Mouse (Mus musculus) neural tube, embryonic 15.5 days (tissue): Measurements from ENCODE around the gene Ankrd55. TPM values are rescaled to one million over a fixed set of nuclear protein-coding genes. Genes with fewer than 3 reads are reported as not detected.

ENCODE experiments used
- ATAC-seq: fragments of 200-750 bp; cut with Nextera tagmentation; 2 replicates; pipeline ENCODE4 v1.8.0; 2017; ENCODE audit warnings: mild to moderate bottlenecking, moderate TSS enrichment, moderate library complexity; ENCODE audit not compliant: low FRiP score
- H3K27ac ChIP-seq: fragments of 300-500 bp; sonication (generic); replicated peaks from 2 replicates; pipeline ENCODE4 v1.5.1; 2015; ENCODE audit warnings: mild to moderate bottlenecking, inconsistent platforms
- H3K27me3 ChIP-seq: fragments of 300-500 bp; sonication (generic); replicated peaks from 2 replicates; pipeline ENCODE4 v1.6.1; 2015; ENCODE audit warnings: inconsistent platforms
- H3K36me3 ChIP-seq: fragments of 300-500 bp; sonication (generic); 2 replicates; pipeline ENCODE4 v1.6.1; 2015; ENCODE audit warnings: inconsistent platforms
- H3K4me1 ChIP-seq: fragments of 300-500 bp; sonication (generic); 2 replicates; pipeline ENCODE4 v1.6.1; 2015; ENCODE audit warnings: inconsistent platforms
- H3K4me2 ChIP-seq: fragments of 300-500 bp; sonication (generic); 2 replicates; pipeline ENCODE4 v1.6.1; 2015; ENCODE audit warnings: inconsistent platforms, mild to moderate bottlenecking, moderate library complexity
- H3K4me3 ChIP-seq: fragments of 300-500 bp; sonication (generic); replicated peaks from 2 replicates; pipeline ENCODE4 v1.5.1; 2015; ENCODE audit warnings: mild to moderate bottlenecking, inconsistent platforms
- H3K9ac ChIP-seq: fragments of 300-500 bp; sonication (generic); replicated peaks from 2 replicates; pipeline ENCODE4 v1.6.1; 2015; ENCODE audit warnings: mild to moderate bottlenecking, inconsistent platforms
- H3K9me3 ChIP-seq: fragments of 300-500 bp; sonication (generic); replicated peaks from 2 replicates; pipeline ENCODE4 v1.6.1; 2016; ENCODE audit warnings: inconsistent platforms
- WGBS: fragments of 180-500 bp; shearing (Covaris S2); methylation state at CpG from one replicate; pipeline ENCODE4 v1.1.7; 2015; ENCODE audit warnings: mixed read lengths; 5-methylcytosine and 5-hydroxymethylcytosine counted together
- polyA plus RNA-seq: library from polyadenylated mRNA; unstranded; fragments of >200 nt; fragmentation: Nextera tagmentation; extraction: Ambion mirVana; gene quantifications from 2 replicates; pipeline ENCODE4 v1.2.1, GENCODE M21; 2015

The Ankrd55 gene
- polyA plus RNA-seq, 1 experiment from 2014 or later = 12.3 TPM

DNA sequence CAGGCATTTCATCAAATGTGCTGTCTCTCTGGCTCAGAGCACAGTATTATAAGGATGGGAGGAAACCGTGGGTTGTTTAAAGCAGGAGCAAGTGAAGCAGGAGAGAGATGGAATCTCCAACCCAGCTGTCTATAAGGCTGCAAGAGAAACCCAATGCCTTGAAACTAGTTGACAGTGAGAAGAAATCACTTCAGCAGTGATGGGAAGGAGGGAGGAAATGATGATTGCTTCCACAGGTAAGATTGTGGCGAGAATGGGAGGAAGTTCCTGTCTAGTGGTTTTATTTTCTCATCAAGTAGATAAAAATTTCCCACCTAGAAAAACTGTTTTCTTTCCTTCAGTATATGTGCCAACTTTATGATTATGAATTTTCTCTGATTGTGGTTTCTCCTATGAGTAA is 118.4 kb downstream of the Ankrd55 start:
- Histone ChIP-seq H3K4me3 (no peak overlapping the region), H3K27me3 (no peaks in the 10 kb centered on the region), H3K27ac (no peak overlapping the region), H3K9me3 (no peaks in the 10 kb centered on the region), H3K9ac (no peak overlapping the region), H3K4me2 (no peak overlapping the region), H3K36me3 (no peaks in the 10 kb centered on the region), H3K4me1 (no peaks in the 10 kb centered on the region)
- WGBS = 87% methylated on average over 2 of the region's 2 CpGs
- no peak for ATAC-seq

DNA sequence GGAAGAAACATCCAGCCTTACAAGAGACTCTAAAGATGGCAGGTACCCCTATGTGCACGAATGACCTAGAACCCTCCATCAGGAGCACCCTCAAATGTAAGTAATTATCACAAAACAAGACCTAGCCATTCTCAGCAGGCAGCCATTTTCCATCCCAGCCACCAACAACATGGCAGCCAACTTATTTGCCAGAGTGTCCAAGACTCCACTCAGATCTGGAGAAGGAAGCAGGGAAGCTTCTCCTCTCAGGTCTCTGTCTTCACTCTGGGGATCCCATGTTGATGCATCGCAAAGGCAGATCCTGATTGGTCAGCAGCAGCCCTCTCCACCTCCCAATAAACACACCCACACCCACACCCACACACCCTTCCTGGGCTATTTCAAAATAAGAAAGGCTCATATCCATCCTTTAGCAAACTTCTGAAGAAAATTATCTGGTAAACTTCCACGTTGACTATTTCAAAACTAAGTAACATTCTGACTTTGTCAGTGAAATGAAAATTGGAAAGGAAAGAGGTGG is 119.0 kb downstream of the Ankrd55 start:
- Histone ChIP-seq H3K27me3 (no peaks in the 10 kb centered on the region), H3K4me3 (no peak overlapping the region), H3K4me1 (no peaks in the 10 kb centered on the region), H3K4me2 (no peak overlapping the region), H3K27ac (no peak overlapping the region), H3K36me3 (no peaks in the 10 kb centered on the region), H3K9me3 (no peaks in the 10 kb centered on the region), H3K9ac (no peak overlapping the region)
- no peak for ATAC-seq
- 97% methylated on average over 3 of the region's 3 CpGs for WGBS

DNA sequence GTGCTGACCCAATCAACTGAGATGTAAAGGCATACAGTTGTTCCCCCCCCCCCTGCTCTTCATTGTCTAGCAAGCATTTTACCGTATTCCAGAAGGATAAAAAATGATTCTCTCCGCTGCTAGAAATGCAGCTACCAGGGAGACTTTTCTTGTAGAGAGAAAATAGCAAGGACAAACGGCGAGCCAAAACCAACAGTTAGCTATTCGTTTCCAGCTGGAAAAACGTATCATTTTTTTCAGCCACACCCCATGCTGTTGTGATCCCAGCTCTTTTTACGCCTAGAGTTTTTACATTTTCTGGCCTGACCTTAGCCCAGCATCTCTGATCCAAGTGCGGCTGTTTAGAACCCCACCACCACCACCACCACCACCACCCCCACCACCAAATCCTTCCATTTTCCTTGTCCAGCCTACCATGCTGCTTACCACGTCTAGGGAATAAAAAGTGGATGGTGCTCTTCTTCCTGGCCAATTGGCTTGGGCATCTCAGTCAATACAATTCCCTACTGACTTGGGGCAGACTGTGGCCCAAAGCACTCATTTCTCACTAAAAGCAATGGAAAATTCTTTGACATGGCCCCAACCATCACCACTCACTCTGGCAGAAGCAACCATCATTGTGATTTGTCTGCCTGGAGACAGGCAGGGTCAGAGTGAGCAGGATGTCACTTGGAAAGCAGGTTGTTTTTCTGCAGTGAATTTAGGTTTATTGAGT is 119.7 kb downstream of the Ankrd55 start:
- Histone ChIP-seq H3K36me3 (no peaks in the 10 kb centered on the region), H3K4me3 (no peak overlapping the region), H3K27me3 (no peaks in the 10 kb centered on the region), H3K4me1 (no peaks in the 10 kb centered on the region), H3K9me3 (no peaks in the 10 kb centered on the region), H3K4me2 (no peak overlapping the region), H3K9ac (no peak overlapping the region), H3K27ac (no peak overlapping the region)
- WGBS = 85% methylated on average over 9 of the region's 9 CpGs
- no peak for ATAC-seq

DNA sequence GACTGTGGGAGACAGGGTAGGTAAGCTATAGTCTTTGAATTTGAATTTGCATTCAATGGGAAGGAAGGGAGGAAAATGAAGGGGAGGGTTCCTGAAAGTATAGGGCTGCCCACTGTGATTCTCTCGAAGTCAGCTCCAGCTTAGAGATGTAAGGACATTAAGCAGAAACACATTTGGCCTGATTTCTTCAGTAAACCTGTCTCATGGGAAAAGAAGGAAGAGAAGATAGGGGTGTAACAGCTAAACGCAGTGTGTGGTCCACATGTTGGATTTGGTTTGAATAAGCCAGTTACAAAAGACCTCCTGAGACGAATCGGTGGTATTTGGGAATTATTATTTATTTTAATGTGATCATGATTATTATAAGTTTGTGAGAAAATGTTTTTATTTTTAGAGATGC is 120.5 kb downstream of the Ankrd55 start:
- no peak overlapping the region for H3K4me2 ChIP-seq
- H3K9ac ChIP-seq = no peak overlapping the region
- no peak for ATAC-seq
- no peak overlapping the region for H3K27ac ChIP-seq
- no peak overlapping the region for H3K4me3 ChIP-seq
- 81% methylated on average over 4 of the region's 4 CpGs for WGBS
- H3K36me3 ChIP-seq = no peaks in the 10 kb centered on the region
- H3K27me3 ChIP-seq = no peaks in the 10 kb centered on the region
- no peaks in the 10 kb centered on the region for H3K9me3 ChIP-seq
- H3K4me1 ChIP-seq = no peaks in the 10 kb centered on the region

DNA sequence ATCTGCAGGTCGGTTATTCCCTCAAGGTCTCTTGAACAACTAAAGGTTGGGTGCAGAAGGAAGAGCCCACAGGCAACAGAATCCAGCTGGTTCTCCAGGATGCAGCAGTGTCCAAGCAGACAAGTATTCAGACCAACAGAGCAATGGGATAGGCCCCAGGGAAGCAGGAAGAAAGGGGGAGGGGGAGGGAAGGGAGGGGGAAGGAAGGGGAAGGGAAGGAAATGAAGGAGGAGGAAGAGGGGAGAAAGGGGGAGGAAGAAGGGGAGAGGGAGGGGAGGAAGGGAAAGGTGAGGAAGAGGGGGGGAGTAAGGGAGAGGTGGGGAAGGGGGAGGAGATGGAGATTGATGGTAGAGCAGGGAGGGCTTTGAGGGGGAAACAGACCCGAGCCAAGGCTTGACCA is 121.1 kb downstream of the Ankrd55 start:
- Histone ChIP-seq H3K36me3 (no peaks in the 10 kb centered on the region), H3K4me3 (no peak overlapping the region), H3K4me2 (no peak overlapping the region), H3K9me3 (no peaks in the 10 kb centered on the region), H3K4me1 (no peaks in the 10 kb centered on the region), H3K27ac (no peak overlapping the region), H3K9ac (no peak overlapping the region), H3K27me3 (no peaks in the 10 kb centered on the region)
- 88% methylated on average over 2 of the region's 2 CpGs for WGBS
- no peak for ATAC-seq

DNA sequence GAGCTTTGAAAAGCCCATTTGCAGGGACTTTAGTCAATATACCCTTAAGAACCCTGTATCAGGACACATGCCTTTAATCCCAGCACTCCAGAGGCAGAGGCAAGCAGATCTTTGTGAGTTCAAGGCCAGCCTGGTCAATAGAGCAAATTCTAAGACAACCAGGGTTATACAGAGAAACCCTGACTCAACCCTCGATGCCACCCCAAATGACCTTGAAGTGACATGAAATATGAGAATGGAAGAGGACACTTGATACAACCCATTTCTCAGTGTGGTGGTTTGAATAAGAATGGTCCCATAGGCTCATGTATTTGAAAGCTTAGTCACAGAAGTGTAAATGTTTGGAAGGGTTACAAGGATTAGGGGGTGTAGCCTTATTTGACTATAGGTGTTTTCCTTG is 121.6 kb downstream of the Ankrd55 start:
- Histone ChIP-seq H3K9ac (no peak overlapping the region), H3K4me3 (no peak overlapping the region), H3K4me1 (no peaks in the 10 kb centered on the region), H3K4me2 (no peak overlapping the region), H3K27ac (no peak overlapping the region), H3K9me3 (no peaks in the 10 kb centered on the region), H3K36me3 (no peaks in the 10 kb centered on the region), H3K27me3 (no peaks in the 10 kb centered on the region)
- 75% methylated on average over 1 of the region's 1 CpGs for WGBS
- no peak for ATAC-seq

DNA sequence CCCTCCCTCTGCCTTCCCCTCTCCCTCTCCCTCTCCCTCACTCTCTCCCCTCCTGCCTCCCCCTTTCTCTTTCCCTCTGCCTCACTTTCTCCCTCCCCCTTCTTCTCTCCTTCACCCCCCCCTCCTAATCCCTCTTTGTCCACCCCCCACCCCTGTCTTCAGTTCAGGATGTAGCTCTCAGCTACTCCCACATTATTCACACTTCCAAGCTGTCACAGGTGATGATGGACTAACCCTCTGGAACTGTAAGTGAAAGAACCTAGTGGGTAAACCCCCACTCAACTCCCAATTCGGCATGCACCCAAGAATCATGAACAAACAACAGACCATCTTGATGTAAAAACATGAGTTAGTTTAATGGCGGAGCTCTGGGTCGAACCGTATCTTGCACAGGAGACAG is 122.2 kb downstream of the Ankrd55 start:
- Histone ChIP-seq H3K36me3 (no peaks in the 10 kb centered on the region), H3K9ac (no peak overlapping the region), H3K4me3 (no peak overlapping the region), H3K27ac (no peak overlapping the region), H3K27me3 (no peaks in the 10 kb centered on the region), H3K9me3 (no peaks in the 10 kb centered on the region), H3K4me2 (no peak overlapping the region), H3K4me1 (no peaks in the 10 kb centered on the region)
- no peak for ATAC-seq
- WGBS = 93% methylated on average over 4 of the region's 4 CpGs

DNA sequence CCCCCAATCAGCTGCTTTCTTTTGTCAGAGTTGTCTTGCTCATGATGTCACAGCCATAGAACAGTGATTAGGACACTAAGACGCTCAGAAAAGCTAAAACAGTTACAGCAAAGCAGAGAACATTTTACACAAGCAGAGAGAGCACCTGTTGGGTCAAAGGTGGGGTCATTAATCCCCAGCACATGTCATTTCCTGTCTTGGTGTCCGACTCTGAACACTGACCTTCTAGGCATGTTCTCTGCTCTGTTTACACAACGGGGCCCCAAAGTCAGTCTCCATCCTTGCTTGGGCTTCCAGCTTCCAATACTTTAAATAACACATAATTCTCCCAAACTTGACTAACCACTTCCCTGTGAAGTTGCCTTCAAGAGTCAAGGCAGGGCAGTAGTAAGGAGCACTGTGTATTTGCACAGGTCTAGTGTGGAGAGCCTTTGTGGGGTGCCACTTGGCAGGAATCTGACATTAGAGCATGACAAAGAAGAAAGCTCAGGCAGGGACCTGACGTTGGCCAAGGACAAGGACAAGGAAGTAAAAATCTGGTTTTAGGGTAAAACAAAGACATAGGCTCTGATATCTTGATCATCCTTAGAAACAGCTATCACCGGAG is 123.1 kb downstream of the Ankrd55 start:
- ATAC-seq = no peak
- H3K4me1 ChIP-seq = no peaks in the 10 kb centered on the region
- no peaks in the 10 kb centered on the region for H3K36me3 ChIP-seq
- no peak overlapping the region for H3K4me3 ChIP-seq
- 78% methylated on average over 5 of the region's 5 CpGs for WGBS
- H3K9ac ChIP-seq = no peak overlapping the region
- H3K4me2 ChIP-seq = no peak overlapping the region
- H3K27me3 ChIP-seq = no peaks in the 10 kb centered on the region
- H3K27ac ChIP-seq = no peak overlapping the region
- no peaks in the 10 kb centered on the region for H3K9me3 ChIP-seq

DNA sequence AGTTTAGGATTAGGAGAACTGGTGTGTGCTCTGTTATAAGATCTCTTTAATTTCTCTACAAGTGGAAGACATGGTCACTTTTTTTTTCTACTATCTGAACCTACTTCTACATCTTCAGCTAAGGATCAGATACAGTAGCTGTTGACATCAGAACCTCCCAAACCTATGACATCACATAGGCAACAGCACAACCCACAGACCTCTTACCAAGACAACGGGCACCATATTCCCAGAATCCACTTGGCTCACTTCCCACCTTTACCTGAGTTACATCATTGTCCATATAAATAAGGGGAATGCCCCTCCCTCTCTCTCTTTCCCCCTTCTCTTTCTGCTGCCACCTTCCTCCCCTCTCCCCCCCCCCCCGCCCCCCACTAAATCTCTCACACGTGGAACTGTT is 124.0 kb downstream of the Ankrd55 start:
- no peaks in the 10 kb centered on the region for H3K9me3 ChIP-seq
- no peaks in the 10 kb centered on the region for H3K27me3 ChIP-seq
- 77% methylated on average over 2 of the region's 3 CpGs for WGBS
- no peak overlapping the region for H3K9ac ChIP-seq
- ATAC-seq = no peak
- no peaks in the 10 kb centered on the region for H3K4me1 ChIP-seq
- no peak overlapping the region for H3K4me2 ChIP-seq
- H3K36me3 ChIP-seq = no peaks in the 10 kb centered on the region
- H3K27ac ChIP-seq = no peak overlapping the region
- no peak overlapping the region for H3K4me3 ChIP-seq

DNA sequence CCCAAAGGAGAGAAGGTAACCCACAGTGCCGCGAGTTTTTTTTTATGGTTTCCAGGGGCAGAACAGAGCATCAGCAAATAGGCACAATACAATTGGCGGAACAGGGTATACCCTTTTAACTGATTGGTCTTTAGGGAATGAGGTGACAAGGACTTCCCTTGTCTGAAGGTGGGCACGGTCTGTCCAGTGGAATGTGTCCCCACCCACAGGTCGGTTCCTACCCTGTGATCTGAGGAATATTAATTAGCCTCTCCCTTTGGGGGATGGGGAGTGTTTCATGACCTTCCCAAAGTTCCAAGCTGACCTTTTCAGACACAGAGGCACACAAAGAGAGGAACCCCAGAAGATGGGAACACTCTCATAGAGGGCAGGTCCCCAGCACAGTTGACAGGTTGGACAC is 124.6 kb downstream of the Ankrd55 start:
- Histone ChIP-seq H3K9me3 (no peaks in the 10 kb centered on the region), H3K4me1 (no peaks in the 10 kb centered on the region), H3K4me2 (no peak overlapping the region), H3K4me3 (no peak overlapping the region), H3K27ac (no peak overlapping the region), H3K27me3 (no peaks in the 10 kb centered on the region), H3K36me3 (no peaks in the 10 kb centered on the region), H3K9ac (no peak overlapping the region)
- ATAC-seq = no peak
- 68% methylated on average over 5 of the region's 5 CpGs for WGBS

DNA sequence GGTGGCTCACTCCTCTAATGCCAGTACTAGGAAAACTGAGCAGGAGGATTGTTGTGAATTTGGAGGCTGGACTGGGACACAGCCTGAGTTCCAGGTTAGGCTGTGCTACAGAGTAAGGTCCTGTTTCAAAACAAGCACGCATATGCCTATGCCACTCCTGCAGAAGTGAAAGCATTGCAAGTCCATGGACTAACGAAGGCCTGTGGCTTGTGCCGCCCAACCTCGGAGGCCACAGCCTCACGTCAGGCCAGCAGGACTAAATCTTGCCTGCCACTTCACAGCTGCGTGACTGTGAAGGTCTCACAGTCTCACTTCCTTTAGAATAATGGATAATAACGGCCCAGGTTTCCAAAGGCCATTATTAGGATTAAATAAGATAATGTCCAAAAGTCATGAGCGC is 125.4 kb downstream of the Ankrd55 start:
- 79% methylated on average over 8 of the region's 8 CpGs for WGBS
- Histone ChIP-seq H3K4me2 (no peak overlapping the region), H3K4me3 (no peak overlapping the region), H3K27me3 (no peaks in the 10 kb centered on the region), H3K4me1 (no peaks in the 10 kb centered on the region), H3K27ac (no peak overlapping the region), H3K9ac (no peak overlapping the region), H3K9me3 (no peaks in the 10 kb centered on the region), H3K36me3 (no peaks in the 10 kb centered on the region)
- no peak for ATAC-seq

DNA sequence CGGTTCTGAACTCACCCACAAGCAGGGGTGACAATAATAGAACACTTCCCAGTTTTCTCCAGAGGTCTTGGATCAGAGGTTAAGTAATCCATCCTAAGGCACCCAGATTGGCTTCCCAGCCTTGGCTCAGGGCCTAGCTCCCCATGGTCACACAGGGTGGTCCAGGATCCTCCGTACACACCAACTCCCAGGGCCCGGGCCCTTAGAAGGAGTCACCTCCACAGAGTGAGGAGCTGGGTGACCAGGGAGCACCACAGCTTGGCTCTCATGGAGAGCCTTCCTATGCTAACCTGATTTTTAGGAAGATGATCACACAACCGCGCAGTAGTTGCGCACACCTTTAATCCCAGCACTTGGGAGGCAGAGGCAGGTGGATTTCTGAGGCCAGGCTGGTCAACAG is 127.6 kb downstream of the Ankrd55 start:
- Histone ChIP-seq H3K9ac (no peak overlapping the region), H3K27ac (no peak overlapping the region), H3K4me2 (no peak overlapping the region), H3K27me3 (no peaks in the 10 kb centered on the region), H3K4me3 (no peak overlapping the region), H3K4me1 (no peaks in the 10 kb centered on the region), H3K36me3 (no peaks in the 10 kb centered on the region), H3K9me3 (no peaks in the 10 kb centered on the region)
- WGBS = 86% methylated on average over 6 of the region's 6 CpGs
- no peak for ATAC-seq
